Mouse (Mus musculus): ENCODE measurements around the gene Tefm. TPM values are rescaled to one million over a fixed set of nuclear protein-coding genes. Genes with fewer than 3 reads are reported as not detected.
A peak's percentile ranks its signal among the peaks of the same experiment; 100 is the strongest.

The Tefm gene
- total and polyA plus RNA-seq, 2 experiments from 2014 or later = 18.9 to 23.7 TPM

GRCm38 (mm10) chr11:80101298-80101697, 40.7 kb downstream of the Tefm start:
- no peaks in the 10 kb centered on the region for H3K9me3 ChIP-seq (ENCODE audit: low read length)
- 98% methylated on average over 6 of the region's 6 CpGs for WGBS

GRCm38 (mm10) chr11:80098444-80099056, 43.4 kb downstream of the Tefm start:
- Histone ChIP-seq H3K9ac (no peak overlapping the region), H3K4me3 (ENCODE audit: low read depth, low read length) (no peak overlapping the region), H3K9me3 (ENCODE audit: low read length) (no peaks in the 10 kb centered on the region), H3K27ac (ENCODE audit: low read depth, low read length) (no peak overlapping the region), H3K36me3 (ENCODE audit: insufficient read depth) (peaks cover 12% of the 10 kb centered on the region), H3K4me2 (ENCODE audit: low read depth) (no peak overlapping the region), H3K4me1 (ENCODE audit: insufficient read depth) (no peaks in the 10 kb centered on the region), H3K27me3 (ENCODE audit: insufficient read depth, low read length) (no peaks in the 10 kb centered on the region)
- WGBS = 90% methylated on average over 3 of the region's 3 CpGs
- DNase-seq = no peak
- no peak for TF ChIP-seq CTCF (IDR thresholded peaks at IDR 0.05; ENCODE audit: low read depth)
- no peak for ATAC-seq

More at GRCm38 (mm10) chr11:80101298-80101697, 40.7 kb downstream of the Tefm start:
- no peak for TF ChIP-seq CTCF (IDR thresholded peaks at IDR 0.05; ENCODE audit: low read depth)
- Histone ChIP-seq H3K4me3 (ENCODE audit: low read depth, low read length) (no peak overlapping the region), H3K4me1 (ENCODE audit: insufficient read depth) (no peaks in the 10 kb centered on the region), H3K36me3 (ENCODE audit: insufficient read depth) (peaks cover 21% of the 10 kb centered on the region), H3K27me3 (ENCODE audit: insufficient read depth, low read length) (no peaks in the 10 kb centered on the region), H3K9ac (no peak overlapping the region), H3K4me2 (ENCODE audit: low read depth) (no peak overlapping the region), H3K27ac (ENCODE audit: low read depth, low read length) (no peak overlapping the region)
- no peak for ATAC-seq
- no peak for DNase-seq

GRCm38 (mm10) chr11:80090555-80091164, 51.3 kb downstream of the Tefm start:
- H3K9me3 ChIP-seq (ENCODE audit: low read length) = no peaks in the 10 kb centered on the region
- ATAC-seq = no peak

GRCm38 (mm10) chr11:80089817-80090214, 52.2 kb downstream of the Tefm start:
- Histone ChIP-seq H3K4me2 (ENCODE audit: low read depth) (peak overlapping the region; percentile 78), H3K27ac (ENCODE audit: low read depth, low read length) (no peak overlapping the region)
- under 1% methylated on average over 14 of the region's 14 CpGs for WGBS

More at GRCm38 (mm10) chr11:80090555-80091164, 51.3 kb downstream of the Tefm start:
- H3K27me3 ChIP-seq (ENCODE audit: insufficient read depth, low read length) = no peaks in the 10 kb centered on the region
- WGBS = 53% methylated on average over 3 of the region's 3 CpGs
- H3K36me3 ChIP-seq (ENCODE audit: insufficient read depth) = no peaks in the 10 kb centered on the region
- no peak overlapping the region for H3K27ac ChIP-seq (ENCODE audit: low read depth, low read length)
- no peaks in the 10 kb centered on the region for H3K4me1 ChIP-seq (ENCODE audit: insufficient read depth)
- no peak overlapping the region for H3K9ac ChIP-seq
- no peak for TF ChIP-seq CTCF (IDR thresholded peaks at IDR 0.05; ENCODE audit: low read depth)
- DNase-seq = no peak
- H3K4me3 ChIP-seq (ENCODE audit: low read depth, low read length) = no peak overlapping the region; the same call in 1 of the 2 replicates
- H3K4me2 ChIP-seq (ENCODE audit: low read depth) = no peak overlapping the region; the same call in 1 of the 2 replicates

GRCm38 (mm10) chr11:80088917-80089816, 52.8 kb downstream of the Tefm start, which contains the start of gene Atad5:
TSS of gene Atad5 (plus strand) at chr11:80089400.
- H3K27ac ChIP-seq (ENCODE audit: low read depth, low read length) = no peak within 1 kb of the TSS
- peak; percentile 90 for ATAC-seq
- no peaks in the 10 kb centered on the region for H3K9me3 ChIP-seq (ENCODE audit: low read length)
- peak; percentile 94 for DNase-seq
- H3K4me1 ChIP-seq (ENCODE audit: insufficient read depth) = no peaks in the 10 kb centered on the region
- H3K27me3 ChIP-seq (ENCODE audit: insufficient read depth, low read length) = no peaks in the 10 kb centered on the region
- peak within 1 kb of the TSS; percentile 78 for H3K4me2 ChIP-seq (ENCODE audit: low read depth)
- no peak for TF ChIP-seq CTCF (IDR thresholded peaks at IDR 0.05; ENCODE audit: low read depth)
- WGBS = 6% methylated on average over 57 of the region's 57 CpGs
- peak within 1 kb of the TSS; percentile 80 for H3K9ac ChIP-seq
- H3K36me3 ChIP-seq (ENCODE audit: insufficient read depth) = no peaks in the 10 kb centered on the region
- H3K4me3 ChIP-seq (ENCODE audit: low read depth, low read length) = peak within 1 kb of the TSS; percentile 90

More at GRCm38 (mm10) chr11:80089817-80090214, 52.2 kb downstream of the Tefm start:
- no peaks in the 10 kb centered on the region for H3K27me3 ChIP-seq (ENCODE audit: insufficient read depth, low read length)
- no peak for TF ChIP-seq CTCF (IDR thresholded peaks at IDR 0.05; ENCODE audit: low read depth)
- peak overlapping the region; percentile 90 for H3K4me3 ChIP-seq (ENCODE audit: low read depth, low read length)
- H3K4me1 ChIP-seq (ENCODE audit: insufficient read depth) = no peaks in the 10 kb centered on the region
- ATAC-seq = no peak
- no peaks in the 10 kb centered on the region for H3K9me3 ChIP-seq (ENCODE audit: low read length)
- H3K36me3 ChIP-seq (ENCODE audit: insufficient read depth) = no peaks in the 10 kb centered on the region
- peak overlapping the region; percentile 80 for H3K9ac ChIP-seq
- DNase-seq = no peak

GRCm38 (mm10) chr11:80086844-80087243, 55.1 kb downstream of the Tefm start:
- no peak overlapping the region for H3K9ac ChIP-seq
- peak; percentile 78 for DNase-seq
- no peaks in the 10 kb centered on the region for H3K9me3 ChIP-seq (ENCODE audit: low read length)
- no peak overlapping the region for H3K4me2 ChIP-seq (ENCODE audit: low read depth)
- ATAC-seq = peak; percentile 84
- 9% methylated on average over 5 of the region's 5 CpGs for WGBS
- H3K27me3 ChIP-seq (ENCODE audit: insufficient read depth, low read length) = no peaks in the 10 kb centered on the region
- no peak overlapping the region for H3K4me3 ChIP-seq (ENCODE audit: low read depth, low read length)
- TF ChIP-seq CTCF (IDR thresholded peaks at IDR 0.05; ENCODE audit: low read depth) = peak; percentile 78
- no peaks in the 10 kb centered on the region for H3K4me1 ChIP-seq (ENCODE audit: insufficient read depth)
- no peak overlapping the region for H3K27ac ChIP-seq (ENCODE audit: low read depth, low read length)
- H3K36me3 ChIP-seq (ENCODE audit: insufficient read depth) = no peaks in the 10 kb centered on the region

Other genes starting within 250 kb of the Tefm start
- gene Utp6, start 179.8 kb downstream of the Tefm start, total RNA-seq (2014; rRNA removed) = 30.7 and 37.5 TPM in 2 replicates
- gene Utp6, start 179.8 kb downstream of the Tefm start, polyA plus RNA-seq (2015; fragmentation: Nextera tagmentation; extraction: Ambion mirVana) = 18.5 and 29.4 TPM in 2 replicates
- 25.8 and 34.8 TPM in 2 replicates for gene Suz12, start 149.1 kb downstream of the Tefm start, total RNA-seq (2014; rRNA removed)
- 7.3 and 8.1 TPM in 2 replicates for gene Suz12, start 149.1 kb downstream of the Tefm start, polyA plus RNA-seq (2015; fragmentation: Nextera tagmentation; extraction: Ambion mirVana)
- gene Crlf3, start 61.2 kb downstream of the Tefm start, total RNA-seq (2014; rRNA removed) = 11.2 and 12.0 TPM in 2 replicates
- gene Crlf3, start 61.2 kb downstream of the Tefm start, polyA plus RNA-seq (2015; fragmentation: Nextera tagmentation; extraction: Ambion mirVana) = 9.6 TPM in 2 replicates
- gene Atad5, start 52.8 kb downstream of the Tefm start, total RNA-seq (2014; rRNA removed) = 8.9 and 10.6 TPM in 2 replicates
- gene Atad5, start 52.8 kb downstream of the Tefm start, polyA plus RNA-seq (2015; fragmentation: Nextera tagmentation; extraction: Ambion mirVana) = 1.9 and 3.2 TPM in 2 replicates
- gene Adap2, start 11.9 kb upstream of the Tefm start, total RNA-seq (2014; rRNA removed) = 3.8 and 4.4 TPM in 2 replicates
- 2.2 and 3.2 TPM in 2 replicates for gene Adap2, start 11.9 kb upstream of the Tefm start, polyA plus RNA-seq (2015; fragmentation: Nextera tagmentation; extraction: Ambion mirVana)
- gene Rnf135, start 41.7 kb upstream of the Tefm start, total RNA-seq (2014; rRNA removed) = 1.3 and 2.0 TPM in 2 replicates
- gene Rnf135, start 41.7 kb upstream of the Tefm start, polyA plus RNA-seq (2015; fragmentation: Nextera tagmentation; extraction: Ambion mirVana) = 2.2 and 3.1 TPM in 2 replicates
- gene Rhot1, start 66.8 kb upstream of the Tefm start, total RNA-seq (2014; rRNA removed) = 69.5 and 79.1 TPM in 2 replicates
- gene Rhot1, start 66.8 kb upstream of the Tefm start, polyA plus RNA-seq (2015; fragmentation: Nextera tagmentation; extraction: Ambion mirVana) = 56.0 and 61.0 TPM in 2 replicates
- 3.8 and 6.7 TPM in 2 replicates for gene Rhbdl3, start 158.7 kb upstream of the Tefm start, total RNA-seq (2014; rRNA removed)
- gene Rhbdl3, start 158.7 kb upstream of the Tefm start, polyA plus RNA-seq (2015; fragmentation: Nextera tagmentation; extraction: Ambion mirVana) = 2.5 and 2.8 TPM in 2 replicates
- gene 5730455P16Rik, start 235.9 kb upstream of the Tefm start, total RNA-seq (2014; rRNA removed) = 41.8 and 43.2 TPM in 2 replicates
- gene 5730455P16Rik, start 235.9 kb upstream of the Tefm start, polyA plus RNA-seq (2015; fragmentation: Nextera tagmentation; extraction: Ambion mirVana) = 30.8 and 47.6 TPM in 2 replicates
- 250 and 264 TPM in 2 replicates for gene Zfp207, start 241.1 kb upstream of the Tefm start, total RNA-seq (2014; rRNA removed)
- 163 and 171 TPM in 2 replicates for gene Zfp207, start 241.1 kb upstream of the Tefm start, polyA plus RNA-seq (2015; fragmentation: Nextera tagmentation; extraction: Ambion mirVana)